Mouse (Mus musculus) neural tube, embryonic 11.5 days (tissue): ENCODE measurements at regions not wholly inside any gene's neighbourhood (a gene's known extent, or its start where the extent isn't known, plus 50 kb on each side); places are given as distances from the start of the nearest gene placed in this dataset.
"Not testable (repeated sequence)": the region's sequence is repeated elsewhere in the genome, so short reads cannot be mapped to it uniquely, and the experiment has no call there.

Experiments
- ATAC-seq: fragments of 200-750 bp; cut with Nextera tagmentation; 2 replicates; pipeline ENCODE4 v1.8.0; 2017; ENCODE audit warnings: moderate number of reproducible peaks, mild to moderate bottlenecking, moderate TSS enrichment, moderate library complexity; ENCODE audit not compliant: insufficient read depth, low FRiP score, low TSS enrichment
- DNase-seq: peaks from one replicate; pipeline ENCODE4 v3.0.0-alpha.2; 2015; ENCODE audit warnings: low spot score
- H3K27ac ChIP-seq: fragments of 300-500 bp; sonication (generic); 2 replicates; pipeline ENCODE4 v1.5.1; 2014; ENCODE audit warnings: low read depth, mild to moderate bottlenecking, low read length
- H3K27me3 ChIP-seq: fragments of 300-500 bp; sonication (generic); 2 replicates; pipeline ENCODE4 v1.6.1; 2014; ENCODE audit warnings: mild to moderate bottlenecking, low read length, mixed read lengths; ENCODE audit not compliant: control insufficient read depth, insufficient read depth
- H3K36me3 ChIP-seq: fragments of 300-500 bp; sonication (generic); 2 replicates; pipeline ENCODE4 v1.6.1; 2014; ENCODE audit warnings: mild to moderate bottlenecking, low read length, moderate library complexity, mixed read lengths; ENCODE audit not compliant: control insufficient read depth, insufficient read depth
- H3K4me1 ChIP-seq: fragments of 300-500 bp; sonication (generic); 2 replicates; pipeline ENCODE4 v1.6.1; 2014; ENCODE audit warnings: low read length, mixed read lengths; ENCODE audit not compliant: control insufficient read depth, insufficient read depth
- H3K4me2 ChIP-seq: fragments of 300-500 bp; sonication (generic); 2 replicates; pipeline ENCODE4 v1.6.1; 2014; ENCODE audit warnings: low read depth, mild to moderate bottlenecking, moderate library complexity
- H3K4me3 ChIP-seq: fragments of 300-500 bp; sonication (generic); 2 replicates; pipeline ENCODE4 v1.5.1; 2014; ENCODE audit warnings: low read depth, low read length
- H3K9ac ChIP-seq: fragments of 300-500 bp; sonication (generic); 2 replicates; pipeline ENCODE4 v1.6.1; 2014; ENCODE audit warnings: mild to moderate bottlenecking, low read length
- H3K9me3 ChIP-seq: fragments of 300-500 bp; sonication (generic); 2 replicates; pipeline ENCODE4 v1.6.1; 2016; ENCODE audit warnings: low read length; ENCODE audit not compliant: control insufficient read depth
- WGBS: fragments of 180-500 bp; shearing (Covaris S2); extraction: QIAGEN DNeasy Blood & Tissue Kit; methylation state at CpG from one replicate; pipeline ENCODE4 v1.1.7; 2014; 5-methylcytosine and 5-hydroxymethylcytosine counted together

DNA sequence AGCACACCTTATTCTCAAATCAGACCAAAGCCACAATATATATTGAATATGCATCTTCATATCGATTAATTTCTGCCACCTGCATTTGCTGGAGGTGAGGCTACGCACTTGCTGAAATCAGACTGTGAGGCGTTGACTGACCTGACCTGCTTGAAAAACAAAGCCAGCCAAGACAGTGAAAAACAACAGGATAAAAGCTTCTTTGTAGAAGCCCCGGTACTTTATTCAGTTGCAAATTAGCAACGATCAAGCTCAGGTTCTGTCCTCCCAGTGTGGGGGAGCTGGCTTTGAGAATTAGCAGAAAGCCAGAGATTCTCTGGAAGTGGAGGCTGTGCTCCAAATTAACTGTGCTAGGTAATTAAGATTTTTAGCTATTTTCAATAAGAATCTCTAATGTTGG, 100.6 kb downstream of the Vmn2r79 start:
- Histone ChIP-seq H3K4me3 (no peak overlapping the region), H3K4me1 (no peaks in the 10 kb centered on the region), H3K27me3 (no peaks in the 10 kb centered on the region), H3K36me3 (no peaks in the 10 kb centered on the region), H3K4me2 (no peak overlapping the region), H3K9ac (no peak overlapping the region), H3K27ac (no peak overlapping the region), H3K9me3 (no peaks in the 10 kb centered on the region)
- 65% methylated on average over 5 of the region's 5 CpGs for WGBS
- ATAC-seq (no peak), DNase-seq (no peak)

GRCm38 (mm10) chr7:87099611-87100010, 103.7 kb downstream of the Vmn2r79 start:
- H3K9ac ChIP-seq, H3K27ac ChIP-seq, H3K27me3 ChIP-seq, H3K4me2 ChIP-seq, DNase-seq, H3K4me3 ChIP-seq, H3K4me1 ChIP-seq, H3K9me3 ChIP-seq, ATAC-seq, H3K36me3 ChIP-seq: not testable (repeated sequence)
- WGBS: 55% methylated on average over 1 of the region's 1 CpGs

DNA sequence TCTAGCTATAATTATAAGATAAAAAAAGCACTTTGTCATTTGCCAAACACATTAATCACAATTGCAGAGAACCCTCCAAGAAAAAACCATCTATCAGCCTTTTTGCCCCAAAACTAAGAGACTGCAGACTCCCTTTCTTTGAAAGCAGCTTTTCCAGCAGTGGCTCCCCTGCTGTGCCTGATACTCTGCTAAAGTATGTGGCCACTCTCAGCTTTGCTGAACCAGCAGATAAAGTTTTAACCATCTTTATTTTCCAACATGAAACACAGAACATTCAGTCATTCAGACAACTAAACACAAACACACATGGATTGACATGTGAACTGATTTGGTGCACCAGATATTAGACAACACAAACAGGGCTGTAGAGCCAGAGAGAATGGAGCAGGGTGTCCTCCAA, 104.5 kb downstream of the Vmn2r79 start:
- H3K27me3 ChIP-seq, DNase-seq, H3K4me1 ChIP-seq, H3K9me3 ChIP-seq, H3K27ac ChIP-seq, H3K4me3 ChIP-seq, ATAC-seq, H3K9ac ChIP-seq, H3K4me2 ChIP-seq, H3K36me3 ChIP-seq: not testable (repeated sequence)

DNA sequence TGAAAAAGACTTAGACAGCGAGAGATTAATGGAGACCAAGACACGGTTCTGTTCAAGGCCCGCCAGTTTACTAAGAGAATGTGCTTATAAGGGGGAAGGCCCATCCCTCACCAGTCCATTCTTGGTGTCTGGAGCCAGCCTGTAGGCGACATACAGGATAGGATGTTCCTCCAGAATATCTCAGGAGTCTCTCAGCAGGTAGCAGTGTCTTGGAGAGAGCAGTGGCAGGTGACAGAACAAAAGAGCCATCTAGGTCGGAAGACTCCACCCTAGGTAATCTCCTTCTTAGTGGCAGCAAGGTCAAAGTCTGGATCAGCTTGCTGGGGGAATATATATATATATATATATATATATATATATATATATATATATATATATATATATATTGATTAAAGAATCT, 105.4 kb downstream of the Vmn2r79 start:
- H3K27me3 ChIP-seq, H3K4me1 ChIP-seq, ATAC-seq, H3K9me3 ChIP-seq, H3K9ac ChIP-seq, H3K36me3 ChIP-seq, H3K4me3 ChIP-seq, H3K27ac ChIP-seq, H3K4me2 ChIP-seq, DNase-seq: not testable (repeated sequence)
- 86% methylated on average over 5 of the region's 5 CpGs for WGBS

DNA sequence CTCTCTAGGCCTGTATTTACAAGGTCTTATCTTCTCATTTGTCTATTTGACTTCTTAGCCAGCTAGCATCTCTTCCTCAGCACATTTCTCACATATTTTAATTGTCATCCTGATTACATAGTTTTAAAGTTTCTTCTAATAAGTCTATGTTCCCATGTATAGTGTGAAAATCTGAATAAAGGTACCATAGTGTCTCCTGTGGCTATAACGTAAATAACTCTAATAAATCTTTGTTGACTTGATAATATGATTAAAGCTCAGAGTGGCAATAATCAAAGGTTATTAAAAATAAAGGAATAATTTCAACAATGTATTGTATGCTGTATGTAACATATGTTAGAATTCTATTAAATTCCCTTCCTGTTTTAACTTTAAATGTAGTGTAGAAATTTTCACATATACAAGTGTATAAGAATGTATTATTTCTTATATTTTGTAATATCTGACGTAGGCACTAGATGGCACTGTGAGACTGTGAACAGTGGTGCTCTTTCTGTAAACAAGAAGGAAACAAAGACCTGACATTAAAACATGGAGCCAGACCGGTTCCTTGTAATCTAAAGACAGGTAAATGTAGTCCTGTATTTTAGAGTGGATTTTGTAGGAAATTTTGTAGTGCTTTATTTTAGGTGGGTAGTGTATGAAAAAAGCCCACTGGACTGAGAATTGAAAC, 114.5 kb downstream of the Vmn2r79 start:
- WGBS: 36% methylated on average over 3 of the region's 3 CpGs
- Histone ChIP-seq H3K27me3 (no peaks in the 10 kb centered on the region), H3K4me2 (no peak overlapping the region), H3K9ac (peak overlapping the region; percentile 15; the same call in 1 of the 2 replicates), H3K9me3 (no peaks in the 10 kb centered on the region), H3K4me1 (no peaks in the 10 kb centered on the region), H3K4me3 (no peak overlapping the region), H3K27ac (no peak overlapping the region), H3K36me3 (no peaks in the 10 kb centered on the region)
- ATAC-seq (peak; percentile 53), DNase-seq (no peak)

GRCm38 (mm10) chr7:87110985-87111372, 115.1 kb downstream of the Vmn2r79 start:
- no peaks in the 10 kb centered on the region for H3K36me3 ChIP-seq
- DNase-seq (no peak), ATAC-seq (no peak)
- H3K27me3 ChIP-seq: no peaks in the 10 kb centered on the region
- no peaks in the 10 kb centered on the region for H3K9me3 ChIP-seq
- H3K4me3 ChIP-seq: no peak overlapping the region
- no peak overlapping the region for H3K4me2 ChIP-seq
- 74% methylated on average over 4 of the region's 4 CpGs for WGBS
- H3K27ac ChIP-seq: no peak overlapping the region
- H3K9ac ChIP-seq: peak overlapping the region; percentile 15; the same call in 1 of the 2 replicates
- no peaks in the 10 kb centered on the region for H3K4me1 ChIP-seq

- no peaks in the 10 kb centered on the region for H3K9me3 ChIP-seq
- H3K4me2 ChIP-seq: no peak overlapping the region
- H3K4me1 ChIP-seq: no peaks in the 10 kb centered on the region
- H3K27ac ChIP-seq: no peak overlapping the region
- WGBS: 9% methylated on average over 4 of the region's 4 CpGs
- no peaks in the 10 kb centered on the region for H3K27me3 ChIP-seq
- H3K4me3 ChIP-seq: no peak overlapping the region
- no peak overlapping the region for H3K9ac ChIP-seq
- DNase-seq: peak; percentile 55
- H3K36me3 ChIP-seq: no peaks in the 10 kb centered on the region
- ATAC-seq: no peak
Measured at GRCm38 (mm10) chr7:87113654-87114053, 117.7 kb downstream of the Vmn2r79 start.

- 88% methylated on average over 1 of the region's 1 CpGs for WGBS
- no peaks in the 10 kb centered on the region for H3K36me3 ChIP-seq
- no peak overlapping the region for H3K27ac ChIP-seq
- no peak overlapping the region for H3K9ac ChIP-seq
- H3K27me3 ChIP-seq: no peaks in the 10 kb centered on the region
- H3K4me2 ChIP-seq: no peak overlapping the region
- H3K4me3 ChIP-seq: no peak overlapping the region
- no peaks in the 10 kb centered on the region for H3K9me3 ChIP-seq
- DNase-seq: no peak
- H3K4me1 ChIP-seq: no peaks in the 10 kb centered on the region
- ATAC-seq: no peak
Measured at GRCm38 (mm10) chr7:87122516-87122915, 123.4 kb upstream of the Nox4 start.

DNA sequence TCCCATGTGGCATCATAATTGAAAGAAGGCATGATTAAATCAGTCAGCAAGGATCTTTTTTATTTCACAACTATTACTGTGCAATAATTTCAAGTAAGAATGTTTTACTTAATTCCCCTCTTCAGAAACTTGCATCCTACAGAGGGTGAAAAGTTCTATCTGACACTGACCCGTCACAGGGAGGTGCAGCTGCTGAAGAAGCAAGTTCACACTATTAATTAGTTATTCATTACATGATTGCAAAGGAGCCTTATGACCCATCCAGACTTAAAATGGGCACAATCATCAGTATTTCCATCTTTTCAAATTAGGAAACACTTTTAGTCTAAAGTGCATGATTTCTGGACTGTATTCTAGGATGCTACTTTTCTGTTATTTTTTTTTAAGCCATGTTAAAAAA, 100.0 kb upstream of the Nox4 start:
- no peaks in the 10 kb centered on the region for H3K4me1 ChIP-seq
- ATAC-seq: no peak
- 86% methylated on average over 1 of the region's 1 CpGs for WGBS
- H3K4me2 ChIP-seq: no peak overlapping the region
- DNase-seq: no peak
- H3K4me3 ChIP-seq: no peak overlapping the region
- H3K9me3 ChIP-seq: no peaks in the 10 kb centered on the region
- no peaks in the 10 kb centered on the region for H3K27me3 ChIP-seq
- no peaks in the 10 kb centered on the region for H3K36me3 ChIP-seq
- no peak overlapping the region for H3K27ac ChIP-seq
- no peak overlapping the region for H3K9ac ChIP-seq
